Mouse (Mus musculus): ENCODE results near the gene Stat1. TPM values are rescaled to one million over a fixed set of nuclear protein-coding genes. Genes with fewer than 3 reads are reported as not detected.

The Stat1 gene
- 10 to 100 TPM; 12.5 to 15.4 TPM for total RNA-seq (2021)
- long read RNA-seq, experiment 1, full-length matches to known transcripts = 9 of 15 reads
- long read RNA-seq, experiment 1, partial matches to known transcripts = 2 of 15 reads
- long read RNA-seq, experiment 1, other reads (novel, unspliced or antisense) = 4 of 15 reads
- long read RNA-seq, experiment 2, full-length matches to known transcripts = 5 of 8 reads
- long read RNA-seq, experiment 2, partial matches to known transcripts = 2 of 8 reads
- long read RNA-seq, experiment 2, other reads (novel, unspliced or antisense) = 1 of 8 reads

- peak; percentile 84 for DNase-seq
These were observed at the start of gene Stat1 for GRCm38 (mm10) chr1:52118860-52119591. Gene Stat1 (plus strand): TSS chr1:52119440.

GRCm38 (mm10) chr1:52079724-52080367 is 39.4 kb upstream of the Stat1 start:
- no peak for DNase-seq

GRCm38 (mm10) chr1:52080375-52080774 is 38.9 kb upstream of the Stat1 start:
- DNase-seq = no peak

GRCm38 (mm10) chr1:52086236-52086635 is 33.0 kb upstream of the Stat1 start:
- no peak for DNase-seq

GRCm38 (mm10) chr1:52087128-52087527 is 32.1 kb upstream of the Stat1 start:
- no peak for DNase-seq

- DNase-seq = no peak
These were observed 30.6 kb upstream of the Stat1 start for GRCm38 (mm10) chr1:52088634-52089033.

GRCm38 (mm10) chr1:52098618-52099232 is 20.5 kb upstream of the Stat1 start:
- peak; percentile 14 for DNase-seq

- no peak for DNase-seq
These were observed 18.7 kb upstream of the Stat1 start for GRCm38 (mm10) chr1:52100496-52100895.

- no peak for DNase-seq
These were observed 16.4 kb upstream of the Stat1 start for GRCm38 (mm10) chr1:52102795-52103194.

- DNase-seq = no peak
These were observed 12.0 kb upstream of the Stat1 start for GRCm38 (mm10) chr1:52107206-52107605.

- DNase-seq = no peak
These were observed 8.0 kb upstream of the Stat1 start for GRCm38 (mm10) chr1:52111217-52111616.

- DNase-seq = no peak
These were observed 6.9 kb upstream of the Stat1 start for GRCm38 (mm10) chr1:52112301-52112700.

GRCm38 (mm10) chr1:52113067-52113665 is 6.1 kb upstream of the Stat1 start:
- DNase-seq = no peak

GRCm38 (mm10) chr1:52113666-52114069 is 5.6 kb upstream of the Stat1 start:
- DNase-seq = peak; percentile 99

- DNase-seq = no peak
These were observed 2.8 kb upstream of the Stat1 start for GRCm38 (mm10) chr1:52116441-52116840.

- no peak for DNase-seq
These were observed 1.5 kb upstream of the Stat1 start for GRCm38 (mm10) chr1:52117777-52118176.

GRCm38 (mm10) chr1:52119691-52120090 is 451 bp downstream of the Stat1 start:
- peak; percentile 20 for DNase-seq

- DNase-seq = no peak
These were observed 951 bp downstream of the Stat1 start for GRCm38 (mm10) chr1:52120191-52120590.

GRCm38 (mm10) chr1:52121052-52121451 is 1.8 kb downstream of the Stat1 start:
- no peak for DNase-seq

GRCm38 (mm10) chr1:52124818-52125217 is 5.6 kb downstream of the Stat1 start:
- DNase-seq = no peak

GRCm38 (mm10) chr1:52127350-52127749 is 8.1 kb downstream of the Stat1 start:
- DNase-seq = no peak

- DNase-seq = no peak
These were observed 10.6 kb downstream of the Stat1 start for GRCm38 (mm10) chr1:52129794-52130193.
